21 mouse cellular contexts compared by ENCODE assay signal in the genomic region with DNA sequence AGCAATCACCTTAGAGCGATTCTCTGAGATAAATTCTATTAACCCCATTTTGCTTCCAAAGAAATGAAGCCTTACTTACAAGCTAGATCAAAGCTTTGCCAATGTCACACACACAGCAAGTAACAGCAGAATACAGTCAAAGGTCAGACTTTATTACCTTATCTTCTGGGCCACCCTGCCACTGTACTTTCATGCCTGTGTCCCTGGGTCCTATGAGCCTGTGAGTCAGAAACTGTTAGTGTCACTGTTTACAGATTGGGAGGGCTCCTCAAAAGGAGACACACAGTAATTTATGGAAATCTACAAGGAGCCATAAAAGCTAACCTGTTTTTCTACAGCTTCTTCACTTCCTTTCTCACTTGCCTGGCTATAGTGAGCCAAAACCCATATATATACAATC. TPM values are rescaled to one million over a fixed set of nuclear protein-coding genes. Genes with fewer than 3 reads are reported as not detected.
"Had no signal": no experiment of that assay in that cellular context is flagged by ENCODE, and none has a peak within 500 bp of the region (broad histone marks: within the 10 kb centered on the region; RNA-seq: fewer than 3 reads in every experiment).

No protein-coding gene starts in this region.

- H3K27ac ChIP-seq: kidney, postnatal 0 days; left cerebral cortex, adult 2 months; macrophage; midbrain, embryonic 10.5 days; midbrain, embryonic 13.5 days; neural tube, embryonic 13.5 days had no signal

- H3K4me2 ChIP-seq: liver, embryonic 11.5 days; lung, embryonic 14.5 days; midbrain, embryonic 13.5 days; neural tube, embryonic 13.5 days had no signal

- ATAC-seq: liver, postnatal 0 days; lung, postnatal 0 days; midbrain, embryonic 13.5 days; midbrain, embryonic 16.5 days had no signal

- H3K9me3 ChIP-seq: midbrain, embryonic 10.5 days; midbrain, embryonic 13.5 days; neural tube, embryonic 13.5 days had no signal

- H3K4me3 ChIP-seq: left cerebral cortex, adult 2 months; midbrain, embryonic 10.5 days; midbrain, embryonic 13.5 days; myocyte; neural tube, embryonic 13.5 days had no signal

- DNase-seq: kidney, adult 2 months; kidney, postnatal 25 days; layer of hippocampus, postnatal 36 days; liver, postnatal 0 days; lung, embryonic 14.5 days; retina, postnatal 1 day; right cerebral cortex, postnatal 25 days; thymus, adult 18-20 months; thymus, postnatal 36 days had no signal

- H3K36me3 ChIP-seq: midbrain, embryonic 10.5 days; midbrain, embryonic 13.5 days; neural tube, embryonic 13.5 days had no signal

- H3K9ac ChIP-seq: liver, postnatal 0 days; lung, embryonic 14.5 days; midbrain, embryonic 13.5 days; neural tube, embryonic 13.5 days had no signal

RNA-seq across cellular contexts. Expression of a gene that starts 4.4 kb away (rescaled TPM):
- polyA plus RNA-seq: macrophage; midbrain, embryonic 16.5 days; myocyte; neural tube, embryonic 13.5 days; testis, adult 2 months had no signal

RNA-seq across cellular contexts. Expression of a gene that starts 35.2 kb away (rescaled TPM):
- polyA plus RNA-seq: kidney, adult 2 months; kidney, embryonic 14.5 days; macrophage; myocyte had no signal

RNA-seq across cellular contexts. Expression of a gene that starts 48.1 kb away (rescaled TPM):
- polyA plus RNA-seq: midbrain, embryonic 13.5 days; midbrain, embryonic 16.5 days; myocyte had no signal
